Mouse (Mus musculus): ENCODE data around the gene Hinfp.

- TF ChIP-seq CTCF (IDR thresholded peaks at IDR 0.05; ENCODE audit: low read depth, low read length) (no peak), POLR2A (IDR thresholded peaks at IDR 0.05; ENCODE audit: extremely low read depth, insufficient read depth, low read length) (no peak)
These were observed 1.1 kb upstream of the Hinfp start for GRCm38 (mm10) chr9:44306532-44306931.
